Mouse (Mus musculus) thymus, adult 2 months (tissue): Measurements from ENCODE around the gene Rtn4rl1.

Experiments used
- CTCF ChIP-seq: fragments of 200-500 bp; IDR thresholded peaks from 2 replicates; pipeline ENCODE4 v1.5.1; 2012; ENCODE audit warnings: mild to moderate bottlenecking, control low read depth, low read length, moderate library complexity, borderline replicate concordance; ENCODE audit not compliant: control insufficient read depth, poor library complexity, insufficient read depth; ENCODE audit errors: extremely low read depth
- POLR2A ChIP-seq: fragments of 200-500 bp; IDR thresholded peaks from 2 replicates; pipeline ENCODE4 v1.6.1; 2012; ENCODE audit warnings: mild to moderate bottlenecking, low read length, control low read depth, moderate library complexity; ENCODE audit not compliant: control insufficient read depth, poor library complexity, insufficient read depth; ENCODE audit errors: extremely low read depth

DNA sequence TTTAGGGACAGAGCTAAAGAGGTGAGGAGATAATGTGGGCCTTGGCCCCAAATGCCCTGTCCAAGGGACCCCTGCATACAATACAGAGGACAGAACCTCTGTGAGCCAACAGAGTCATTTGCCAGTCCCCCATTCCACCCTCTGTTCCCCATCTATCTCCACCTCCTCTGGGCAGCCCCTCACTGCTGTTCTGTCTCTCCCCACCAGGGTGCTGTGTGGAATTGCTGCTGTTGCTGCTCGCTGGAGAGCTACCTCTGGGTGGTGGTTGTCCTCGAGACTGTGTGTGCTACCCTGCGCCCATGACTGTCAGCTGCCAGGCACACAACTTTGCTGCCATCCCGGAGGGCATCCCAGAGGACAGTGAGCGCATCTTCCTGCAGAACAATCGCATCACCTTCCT is 71.0 kb downstream of the Rtn4rl1 start:
- TF ChIP-seq CTCF = no peak
- TF ChIP-seq POLR2A = no peak
